Mouse (Mus musculus) cerebellum, adult 9-10 months (tissue): ENCODE results near the gene Csnk1g2.

Experiments used
- DNase-seq: peaks from one replicate; pipeline ENCODE4 v3.0.0; 2022

Gene Csnk1g2

DNA sequence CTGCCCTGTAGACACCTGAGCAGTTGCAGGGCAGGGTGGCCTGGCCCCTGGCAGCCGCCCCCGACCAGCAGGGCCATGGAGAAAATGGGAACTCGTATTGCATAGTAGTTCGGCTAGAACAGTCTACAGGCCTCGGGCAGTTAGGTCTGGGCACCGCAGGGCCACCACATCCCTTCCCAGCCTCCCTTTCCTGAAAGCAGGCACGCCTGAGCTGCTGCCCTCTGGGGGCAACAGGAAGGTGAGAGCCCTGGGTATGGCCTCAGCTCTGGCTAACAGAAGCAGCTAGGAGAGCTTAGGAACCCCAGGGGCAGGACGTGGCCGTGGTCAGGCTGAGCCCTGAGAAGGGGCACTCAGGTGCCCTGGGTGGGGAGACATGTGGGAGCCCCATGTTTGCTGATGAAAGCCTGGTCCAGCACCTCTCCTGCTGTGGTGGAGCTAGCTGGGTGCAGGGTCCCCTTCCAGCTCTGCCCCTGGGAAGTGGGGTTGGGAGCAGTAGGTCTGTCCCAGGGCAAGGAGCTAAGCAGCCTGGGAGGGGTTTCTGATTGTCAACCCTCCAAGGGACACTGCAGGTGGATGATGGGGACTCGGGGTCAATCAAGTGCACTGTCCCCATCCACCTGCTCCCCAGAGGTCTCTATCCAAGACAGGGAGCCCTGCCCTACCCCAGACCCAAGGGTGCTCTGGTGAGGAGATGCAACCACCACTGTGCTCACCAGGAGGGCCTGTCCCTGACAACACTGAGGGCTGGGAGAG, 43.5 kb downstream of the Csnk1g2 start:
- DNase-seq, result no peak

DNA sequence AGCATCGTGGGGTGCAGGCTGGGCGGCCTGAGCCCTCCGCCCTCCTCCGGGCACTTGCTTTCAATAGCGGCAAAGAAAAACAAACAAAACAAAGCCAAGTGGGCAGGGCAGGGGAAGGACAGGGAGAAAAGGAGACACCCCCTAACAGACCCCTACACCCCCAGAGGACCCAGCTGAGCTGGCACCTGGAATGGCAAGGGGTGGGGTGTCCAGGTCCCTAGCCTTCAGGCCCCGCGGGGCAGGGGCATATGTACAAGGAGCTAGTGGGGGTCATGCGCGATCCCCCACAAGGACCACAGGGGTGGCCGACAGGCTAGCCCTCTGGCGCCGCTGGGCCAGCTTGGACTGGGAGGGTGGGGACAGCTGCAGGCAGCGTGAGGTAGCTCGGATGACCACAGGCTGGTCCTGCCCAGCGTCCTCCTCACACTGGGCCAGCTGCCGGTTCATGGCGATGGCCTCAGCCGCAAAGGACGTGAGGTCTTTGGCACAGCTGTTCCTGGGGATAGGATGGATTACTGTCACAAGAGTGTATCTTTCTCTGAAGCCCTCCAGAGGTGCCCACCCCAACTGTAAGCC, 44.3 kb downstream of the Csnk1g2 start:
- no peak for DNase-seq

DNA sequence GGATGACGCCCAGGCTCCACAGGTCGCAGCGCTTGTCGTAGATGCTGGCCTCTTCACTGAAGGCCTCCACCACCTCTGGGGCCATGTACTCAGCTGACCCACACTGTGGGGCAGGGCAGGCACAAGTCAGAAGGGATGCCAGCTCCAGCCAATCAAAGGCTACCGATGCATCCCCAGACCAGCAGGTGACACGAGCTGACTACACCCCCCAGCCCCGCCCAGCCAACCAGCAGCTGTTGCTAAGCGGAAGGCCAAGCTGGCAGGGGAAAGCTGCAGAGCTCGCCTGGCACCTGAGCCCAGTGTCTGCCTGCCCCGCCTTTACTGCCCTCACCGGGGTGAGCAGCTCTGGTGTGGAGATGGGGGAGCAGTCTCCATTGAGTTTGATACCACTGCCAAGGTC, 46.0 kb downstream of the Csnk1g2 start:
- DNase-seq, result peak; percentile 82

DNA sequence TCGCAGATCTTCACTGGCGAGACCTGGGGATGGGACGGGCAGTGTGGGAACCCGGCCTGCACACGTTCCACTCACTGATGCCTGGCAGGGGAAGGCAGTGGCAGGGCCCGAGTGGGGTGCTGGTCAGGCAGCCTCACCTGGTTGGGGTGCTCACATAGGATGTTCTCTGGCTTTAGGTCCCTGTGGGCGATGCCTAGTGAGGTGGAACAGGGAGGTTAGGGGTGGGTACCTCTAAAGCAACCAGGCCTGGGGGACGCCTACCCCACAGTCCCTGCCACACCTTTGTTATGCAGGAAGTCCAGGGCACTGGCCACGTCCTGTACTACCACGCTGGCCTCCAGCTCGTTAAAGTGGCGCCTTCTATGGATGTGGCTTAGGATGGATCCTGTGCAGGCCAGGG, 46.4 kb downstream of the Csnk1g2 start:
- no peak for DNase-seq

DNA sequence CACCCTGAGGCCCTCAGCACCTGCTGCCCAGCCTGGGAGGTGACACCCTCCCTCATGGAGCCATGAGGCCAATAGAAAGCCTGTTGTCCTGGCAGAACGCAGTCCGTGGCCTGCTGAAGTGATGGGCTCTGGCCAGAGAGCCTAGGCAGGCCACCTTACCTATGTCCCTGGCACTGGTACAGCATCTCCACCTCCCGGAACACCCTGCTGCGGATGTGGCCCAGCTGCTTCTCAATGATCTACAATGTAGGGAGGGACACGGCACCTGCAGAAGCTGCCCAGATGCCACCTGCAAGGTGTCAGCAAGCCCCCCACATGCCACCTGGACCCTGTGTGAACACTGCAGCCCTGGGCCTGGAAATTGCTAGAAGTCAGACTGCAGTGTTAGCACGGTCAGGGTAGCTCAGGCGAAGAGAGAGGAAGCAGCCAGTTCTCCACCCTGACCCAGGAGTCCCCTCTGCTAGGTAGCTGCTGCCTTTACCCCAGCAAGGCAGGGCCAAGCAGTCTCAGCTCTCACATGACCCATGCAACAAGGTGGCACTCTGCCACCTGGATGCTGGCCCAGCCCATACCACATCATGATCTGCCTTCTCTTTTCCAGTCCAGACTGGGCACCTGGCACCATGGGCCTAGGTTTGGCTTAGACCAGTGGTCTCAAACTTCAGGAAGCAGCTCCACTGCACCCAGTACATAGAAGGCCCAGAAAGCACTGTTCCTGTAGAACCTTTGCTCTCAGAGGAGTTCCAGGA, 47.3 kb downstream of the Csnk1g2 start:
- peak; percentile 89 for DNase-seq

DNA sequence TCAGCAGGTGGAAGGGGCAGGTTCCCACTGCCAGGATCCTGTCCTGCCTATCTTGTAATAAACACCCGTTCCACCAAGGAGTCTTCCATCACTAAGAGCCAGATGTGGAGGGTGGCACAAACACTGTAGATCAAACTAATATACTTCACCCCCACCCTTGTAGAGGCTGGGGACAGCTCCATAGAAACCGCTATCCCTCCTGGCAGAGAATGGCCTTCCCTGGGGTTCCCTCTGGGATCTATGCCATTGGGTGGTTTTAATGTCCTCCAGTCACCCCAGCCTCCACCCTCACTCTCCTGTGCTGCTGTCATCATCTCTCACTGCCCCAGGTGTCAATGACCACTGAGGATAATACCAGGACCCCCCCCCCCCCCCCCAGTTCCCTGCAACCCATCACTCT, 47.9 kb downstream of the Csnk1g2 start:
- peak; percentile 58 for DNase-seq

DNA sequence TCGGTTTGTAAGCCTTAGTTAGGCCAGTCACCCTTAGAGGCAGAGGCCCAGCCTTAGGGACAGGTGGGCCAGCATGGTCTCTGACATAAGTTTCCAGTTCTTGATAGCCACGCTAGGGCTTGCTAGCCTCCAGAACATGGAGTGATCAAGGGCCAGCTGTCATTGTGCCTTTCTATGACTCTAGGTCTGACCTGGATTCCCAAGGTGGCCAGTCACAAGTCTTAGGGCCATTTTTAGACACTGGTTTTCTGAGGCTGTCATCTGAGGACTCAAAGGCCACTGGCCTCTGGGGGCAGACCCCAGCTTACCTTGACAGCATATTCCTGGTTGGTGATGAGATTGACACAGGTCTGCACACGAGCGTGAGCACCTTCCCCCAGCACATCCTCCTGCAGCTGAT, 48.6 kb downstream of the Csnk1g2 start:
- no peak for DNase-seq

DNA sequence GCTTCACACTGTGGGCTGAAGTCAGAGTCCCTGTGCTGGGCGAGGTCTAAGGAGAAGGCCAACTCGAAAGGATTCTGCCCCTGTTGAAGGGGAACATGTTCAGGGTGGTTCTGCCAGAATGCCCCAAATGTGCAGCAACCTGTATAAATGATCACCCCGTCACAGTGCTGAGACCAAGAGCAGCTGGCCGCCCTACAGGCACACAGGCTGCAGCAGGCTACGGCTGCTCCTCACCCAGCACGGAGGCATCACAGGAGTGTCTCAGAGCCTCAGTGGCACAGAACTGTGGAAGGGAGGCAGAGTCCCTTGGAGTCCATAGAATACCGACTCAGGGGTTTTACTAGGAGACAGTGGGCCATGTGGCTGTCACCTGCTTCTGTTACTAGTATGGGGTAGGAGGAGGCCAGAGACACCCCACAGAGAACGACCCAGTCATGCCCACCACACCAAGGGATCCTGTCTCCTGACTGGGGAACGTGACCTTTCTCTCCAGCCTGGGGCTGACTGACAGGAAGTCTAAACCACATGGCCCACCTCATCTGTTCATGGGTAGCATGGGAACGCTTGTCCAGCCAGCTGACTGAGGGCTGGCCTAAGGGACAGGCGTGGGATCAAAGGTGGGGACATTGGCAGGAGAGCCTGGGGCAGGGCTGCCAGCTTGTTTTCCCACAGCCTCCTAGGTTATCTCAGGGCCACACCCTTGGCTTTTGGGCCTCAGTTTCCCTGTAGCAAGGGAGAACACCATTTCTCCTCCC, 49.5 kb downstream of the Csnk1g2 start:
- peak; percentile 64 for DNase-seq

DNA sequence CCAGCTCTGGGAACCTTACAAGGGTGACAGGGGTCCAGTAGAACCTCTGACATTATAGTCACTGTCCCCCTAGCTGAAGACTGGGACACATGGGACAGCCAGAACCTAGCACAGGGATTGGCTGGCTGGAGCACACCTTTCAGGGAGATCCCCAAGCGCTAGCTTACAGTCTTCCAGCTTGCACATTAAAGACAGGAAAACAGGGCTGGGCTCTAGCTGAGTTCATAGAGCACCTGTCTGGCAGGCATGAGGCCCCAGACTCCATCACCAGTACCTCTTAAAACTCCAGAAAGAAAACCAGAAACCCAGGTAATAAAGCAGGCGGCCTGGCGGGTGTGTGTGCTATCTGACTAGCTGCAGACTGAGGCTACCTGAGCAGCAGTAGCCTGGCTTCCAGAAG, 51.1 kb downstream of the Csnk1g2 start:
- DNase-seq, result no peak

DNA sequence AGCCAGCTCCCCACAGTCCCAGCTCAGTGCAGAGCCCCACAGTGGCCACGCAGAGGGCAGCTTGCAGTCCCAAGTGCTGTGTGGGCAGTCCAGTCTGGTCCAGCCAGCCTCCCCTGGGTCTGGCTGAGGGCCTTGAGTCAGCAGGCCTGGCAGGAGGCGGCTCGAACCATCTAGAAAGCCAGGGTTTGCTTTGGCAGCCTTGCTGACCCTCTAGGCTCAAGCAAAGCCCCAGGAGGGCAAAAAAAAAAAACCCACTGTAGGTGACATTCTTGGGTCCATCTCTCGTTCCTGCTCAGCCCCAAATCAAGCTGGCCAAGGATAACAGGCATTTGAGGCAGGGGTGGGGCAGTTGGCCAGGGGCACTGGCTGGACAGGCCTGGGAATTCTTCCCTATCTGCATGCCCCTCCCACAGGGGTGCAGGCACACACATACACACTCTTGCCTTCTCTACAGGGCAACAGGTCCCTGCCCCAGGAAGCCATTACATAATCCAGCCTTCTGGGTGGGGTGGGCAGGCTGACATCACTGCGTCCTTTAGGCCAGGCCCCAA, 51.6 kb downstream of the Csnk1g2 start:
- DNase-seq, result peak; percentile 78

DNA sequence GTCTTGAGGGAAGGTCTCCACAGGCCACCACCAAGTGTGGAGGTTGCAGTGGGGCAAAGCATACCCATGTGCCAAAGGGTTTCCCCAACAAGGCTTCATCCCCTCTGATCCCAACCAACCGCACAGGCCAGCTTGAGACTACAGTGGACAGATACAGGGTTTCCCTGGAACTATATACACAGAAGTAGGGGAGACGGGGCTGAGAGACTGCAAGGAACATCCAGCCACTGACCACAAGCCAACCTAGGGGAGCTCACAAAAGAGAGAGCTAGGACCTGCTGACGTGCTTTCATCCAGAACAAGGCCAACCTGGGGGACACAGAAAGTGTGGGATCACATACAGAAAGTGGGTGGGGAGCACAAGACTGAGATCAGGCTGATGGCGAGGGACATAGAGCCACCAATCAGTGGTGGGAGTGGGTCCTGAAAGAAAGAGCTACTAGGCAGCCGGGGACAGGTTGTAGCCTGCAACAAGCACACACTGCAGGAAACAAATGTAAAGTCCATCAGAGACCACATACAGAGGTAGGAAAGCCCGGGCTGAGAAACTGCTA, 52.3 kb downstream of the Csnk1g2 start:
- no peak for DNase-seq

DNA sequence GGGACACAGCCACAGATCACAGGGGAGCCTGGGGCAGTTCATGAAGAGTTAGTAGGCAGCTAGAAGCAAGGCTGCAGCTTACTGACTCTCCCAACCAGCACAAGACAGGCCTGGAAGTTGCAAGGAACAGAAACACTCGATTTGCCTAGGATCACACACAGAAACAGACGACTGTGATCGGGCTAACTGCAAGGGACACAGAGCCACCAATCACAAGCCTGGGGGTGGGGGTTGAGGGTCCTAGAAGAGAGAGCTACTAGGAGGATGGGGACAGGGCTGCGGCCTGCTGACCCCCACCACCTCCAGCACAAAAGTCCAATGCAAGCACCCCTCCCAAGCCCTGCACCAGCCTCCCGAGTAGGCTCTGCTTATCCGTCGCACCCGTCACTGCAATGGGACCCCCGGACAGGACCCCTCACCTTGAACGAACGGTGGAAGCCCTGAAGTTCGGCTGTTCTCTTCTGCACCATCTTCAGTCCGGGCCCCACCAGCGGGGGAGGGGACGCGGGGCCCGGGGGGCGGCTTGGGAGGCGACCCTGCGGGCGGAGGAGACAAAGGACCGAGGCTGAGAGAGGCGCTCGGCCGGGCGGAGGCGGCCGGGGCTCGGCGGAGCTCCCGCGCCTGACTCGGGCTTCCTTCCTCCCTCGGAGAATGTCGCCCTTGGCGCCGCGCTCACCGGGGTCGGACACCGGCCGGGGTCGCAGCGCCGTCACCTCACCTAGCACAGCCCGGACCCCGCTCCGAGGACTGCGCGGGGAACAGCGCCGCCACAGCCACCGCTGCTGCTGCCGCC, 53.0 kb downstream of the Csnk1g2 start:
- peak; percentile 76 for DNase-seq

DNA sequence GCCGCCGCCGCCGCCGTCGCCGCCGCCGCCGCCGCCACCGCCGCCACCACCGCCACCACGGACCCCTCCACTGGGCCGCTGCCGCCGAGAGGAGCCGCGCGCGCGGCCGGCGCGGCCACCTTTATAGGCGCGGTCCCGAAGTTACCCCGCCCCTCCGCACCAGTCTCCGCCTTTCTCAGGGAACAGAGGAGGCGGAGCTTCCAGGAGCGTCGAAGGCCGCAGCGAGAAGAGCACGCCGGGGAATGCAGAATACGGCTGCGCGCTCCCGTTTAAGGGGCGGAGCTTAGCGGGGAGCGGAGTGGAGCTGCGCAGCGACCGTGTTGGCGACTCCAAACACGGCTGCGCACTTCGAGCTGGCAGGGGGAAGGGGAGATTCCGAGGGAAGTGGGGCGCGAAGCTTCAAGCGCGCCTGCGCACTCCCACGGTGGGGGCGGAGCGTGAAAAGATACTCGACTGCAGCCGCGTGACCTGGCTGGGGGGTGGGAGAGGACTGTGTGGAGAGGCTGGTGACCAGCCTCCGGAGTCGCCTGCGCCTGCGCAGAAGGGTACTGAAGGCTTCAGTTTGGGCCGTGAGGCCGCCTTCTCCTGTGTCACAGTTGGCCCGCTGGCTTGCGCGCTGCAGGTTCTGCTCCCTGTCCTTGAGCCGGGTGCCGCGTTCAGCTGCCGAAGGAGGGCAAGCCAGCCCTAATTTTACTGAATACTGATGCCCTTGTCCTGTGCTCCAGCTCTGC, 53.7 kb downstream of the Csnk1g2 start:
- peak; percentile 99 for DNase-seq

DNA sequence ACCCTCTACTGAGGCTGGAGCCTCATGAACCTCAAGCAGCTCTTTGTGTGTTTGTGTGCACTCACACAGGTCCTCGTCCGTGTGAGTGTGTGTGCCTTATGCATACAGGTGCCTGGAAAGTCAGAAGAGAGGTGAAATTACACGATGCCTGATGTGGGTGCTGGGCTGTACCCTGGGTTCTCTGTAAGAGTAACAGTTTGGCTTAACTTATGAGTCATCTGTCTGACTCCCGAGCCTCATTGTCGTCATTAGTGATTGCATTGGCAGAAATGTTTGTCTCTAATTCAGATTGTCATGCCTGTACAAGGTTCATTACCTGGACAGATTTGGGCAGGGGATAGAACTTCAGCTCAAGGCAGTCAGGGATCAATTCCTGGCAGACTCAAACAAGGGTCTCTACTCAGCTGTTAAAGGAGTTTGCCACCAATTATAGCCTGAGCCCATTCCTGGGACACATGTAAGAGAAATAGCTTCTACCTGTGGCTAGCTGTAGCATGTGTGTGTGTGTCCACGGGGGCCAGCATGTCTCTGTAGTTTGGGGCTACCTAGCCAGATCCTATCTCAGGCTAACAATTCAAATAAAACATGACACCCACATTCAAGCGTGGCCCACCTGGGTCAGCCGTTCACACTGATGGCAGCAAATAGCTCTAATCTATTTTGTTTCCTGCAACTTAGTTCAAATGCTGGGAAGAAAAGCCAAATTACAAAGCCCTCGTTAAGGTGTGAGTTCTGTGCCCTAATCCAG, 54.7 kb downstream of the Csnk1g2 start:
- peak; percentile 67 for DNase-seq

DNA sequence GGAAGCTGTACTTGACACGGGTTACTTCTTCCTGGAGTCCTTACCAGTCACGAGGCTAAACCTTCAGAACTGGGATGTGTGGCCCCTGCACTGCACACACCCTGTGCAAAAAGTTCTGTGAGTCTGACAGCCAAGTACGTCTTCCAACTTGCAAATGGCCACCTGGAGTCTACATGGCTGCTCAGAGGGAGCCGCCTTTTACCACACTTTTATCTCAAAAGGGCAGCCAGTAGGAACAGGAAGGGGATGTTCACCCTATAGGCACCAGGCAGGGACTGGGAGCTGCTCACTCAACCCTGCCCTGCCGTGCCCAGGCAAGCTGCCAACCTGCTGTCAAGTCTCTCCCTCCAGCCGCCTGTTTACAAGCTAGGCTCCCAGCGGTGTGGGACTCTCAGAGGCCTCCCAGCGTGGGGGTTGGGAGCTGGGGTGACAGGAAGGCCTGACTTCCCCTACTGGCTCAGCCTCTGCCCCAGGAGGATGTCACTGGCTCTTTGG, 55.4 kb downstream of the Csnk1g2 start, which contains the start of gene Mknk2:
Gene Mknk2 (minus strand): TSS at position 171 of the 495 bp plus-strand sequence.
- peak; percentile 90 for DNase-seq

DNA sequence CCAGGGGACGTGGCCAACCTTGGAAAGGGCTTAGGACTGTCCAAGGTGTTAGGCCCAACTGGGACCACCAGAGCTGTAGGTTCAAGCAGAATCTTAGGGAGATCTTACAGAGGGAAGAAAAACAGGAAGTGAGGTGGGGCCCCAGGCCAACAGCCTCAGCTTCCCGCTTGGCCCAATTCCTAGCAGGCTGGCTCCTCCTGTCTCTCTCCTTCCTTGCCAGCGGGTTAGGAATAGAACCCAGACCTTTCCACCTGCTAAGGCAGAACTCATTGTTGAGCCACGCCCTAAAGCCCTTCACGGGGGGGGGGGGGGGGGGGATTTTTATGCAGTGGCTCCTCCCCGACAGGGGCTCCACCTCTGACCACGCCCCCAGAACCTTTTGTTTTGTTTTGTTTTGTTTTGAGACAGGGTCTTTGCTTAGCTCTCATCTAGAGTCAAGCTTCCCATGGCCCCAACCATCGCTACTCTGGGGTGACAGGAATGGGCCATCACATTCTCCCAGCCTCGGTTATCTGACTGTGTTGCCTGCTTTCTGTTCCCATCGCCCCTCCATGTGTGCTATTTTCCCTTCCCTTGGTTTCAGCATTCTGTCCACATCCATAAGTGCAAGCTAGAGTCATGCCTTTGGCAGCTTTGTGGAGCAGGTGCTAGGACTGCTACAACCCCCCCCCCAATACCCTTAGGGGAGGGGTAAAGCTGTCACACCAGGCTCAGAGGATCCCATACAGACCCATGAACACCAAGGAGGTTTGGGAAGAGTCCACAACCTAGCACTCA, 56.2 kb downstream of the Csnk1g2 start:
- peak; percentile 62 for DNase-seq

DNA sequence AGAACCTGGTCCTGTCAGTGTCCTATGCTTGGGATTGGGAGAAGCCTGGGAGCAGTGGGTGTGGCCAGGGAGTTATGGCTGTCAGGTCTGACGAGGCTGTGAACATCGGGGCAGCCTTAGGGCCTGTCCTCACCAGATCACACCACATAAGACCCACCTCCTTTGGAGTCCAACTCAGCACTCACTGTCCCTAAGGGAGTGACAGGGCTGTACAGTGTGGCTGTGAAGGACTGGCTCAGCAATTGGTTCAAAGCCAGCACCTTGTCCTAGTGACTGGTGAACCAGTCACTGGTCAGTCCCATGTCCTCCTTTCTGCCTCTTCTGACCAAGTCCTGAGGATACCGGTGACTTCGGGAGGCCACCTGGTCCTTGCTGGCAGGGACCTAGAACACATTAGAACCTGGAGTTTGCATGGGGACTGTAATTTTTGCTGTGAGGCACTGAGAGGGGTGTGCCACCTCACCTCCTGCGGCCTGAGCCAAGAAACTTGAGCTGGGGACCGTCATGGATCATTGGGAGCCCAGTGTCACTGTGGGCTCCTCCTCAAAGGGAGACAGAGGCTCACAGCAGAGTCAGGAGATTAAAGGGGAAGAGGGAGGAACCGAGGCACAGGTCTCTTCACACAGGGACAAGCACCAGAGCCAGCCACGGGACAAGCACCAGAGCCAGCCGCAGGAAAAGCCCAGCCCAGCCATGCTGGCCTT, 57.1 kb downstream of the Csnk1g2 start:
- DNase-seq, result peak; percentile 58

DNA sequence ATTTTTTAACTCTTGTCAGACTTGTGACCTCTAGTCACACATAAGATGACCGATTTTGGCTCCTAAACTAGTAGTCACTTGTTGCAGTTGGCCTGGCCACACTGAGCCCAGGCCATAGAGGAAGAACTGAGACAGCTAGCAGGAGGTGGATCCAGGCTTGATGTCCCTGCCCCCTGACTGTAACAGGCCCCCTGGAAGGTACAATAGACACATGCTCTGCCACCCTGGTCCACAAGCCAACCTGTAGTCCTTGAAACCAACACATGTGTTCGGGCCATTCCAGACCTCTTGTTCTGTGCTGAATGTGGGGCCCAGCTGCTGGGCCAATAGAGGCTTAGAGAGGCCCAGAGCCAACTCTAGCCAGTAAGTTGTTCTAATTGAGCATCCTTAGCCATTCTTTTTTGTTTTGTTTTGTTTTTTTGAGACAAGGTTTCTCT, 57.6 kb downstream of the Csnk1g2 start:
- no peak for DNase-seq

DNA sequence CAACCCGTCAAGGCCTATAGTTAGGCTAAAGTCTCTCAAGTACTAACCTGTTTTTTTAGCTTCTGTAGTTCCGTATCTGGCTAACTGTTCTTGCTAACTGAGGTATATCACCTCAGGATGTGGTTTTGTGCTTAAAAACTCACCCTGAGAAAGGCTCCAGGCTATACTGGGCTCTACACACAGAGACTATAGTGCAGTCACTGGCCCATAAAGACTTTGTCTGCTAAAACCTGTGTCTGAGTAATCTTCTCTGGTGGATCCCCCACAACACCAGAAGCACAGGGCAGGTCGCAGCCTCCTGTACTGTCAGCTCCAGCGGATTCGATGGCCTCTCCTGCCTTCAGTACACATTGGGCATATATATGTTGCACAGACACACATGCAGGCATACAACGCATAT, 59.4 kb downstream of the Csnk1g2 start:
- DNase-seq, result no peak
